Mouse (Mus musculus) frontal cortex, adult (tissue): ENCODE data around the gene Ndufb3.
A peak's percentile ranks its signal among the peaks of the same experiment; 100 is the strongest.
"Not testable (repeated sequence)": the region's sequence is repeated elsewhere in the genome, so short reads cannot be mapped to it uniquely, and the experiment has no call there.

Experiments
- ATAC-seq: cut with Nextera tagmentation; 2 replicates; pipeline ENCODE4 v1.9.2; 2017; ENCODE audit warnings: mild to moderate bottlenecking, moderate library complexity, mixed read lengths; ENCODE audit not compliant: low TSS enrichment

Gene Ndufb3

DNA sequence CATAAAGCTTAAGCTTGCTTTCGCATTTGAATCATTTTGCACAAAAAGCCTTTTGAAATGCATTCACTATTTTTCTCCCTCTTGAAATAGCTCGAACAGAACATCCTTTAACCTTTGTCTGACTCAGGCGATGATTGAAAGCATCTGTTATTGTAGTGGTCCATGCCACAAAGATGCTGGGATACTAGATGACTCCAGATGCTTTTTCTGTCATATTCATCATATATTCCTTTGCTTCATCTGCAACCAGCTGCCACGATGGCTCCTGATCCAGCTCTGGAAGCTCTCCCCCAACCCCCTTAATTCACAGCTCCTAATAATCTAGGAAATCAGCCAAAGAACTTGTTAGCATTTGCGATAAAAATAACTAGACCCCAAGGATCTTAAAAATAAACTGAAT, 30.9 kb downstream of the Ndufb3 start:
- no peak for ATAC-seq

DNA sequence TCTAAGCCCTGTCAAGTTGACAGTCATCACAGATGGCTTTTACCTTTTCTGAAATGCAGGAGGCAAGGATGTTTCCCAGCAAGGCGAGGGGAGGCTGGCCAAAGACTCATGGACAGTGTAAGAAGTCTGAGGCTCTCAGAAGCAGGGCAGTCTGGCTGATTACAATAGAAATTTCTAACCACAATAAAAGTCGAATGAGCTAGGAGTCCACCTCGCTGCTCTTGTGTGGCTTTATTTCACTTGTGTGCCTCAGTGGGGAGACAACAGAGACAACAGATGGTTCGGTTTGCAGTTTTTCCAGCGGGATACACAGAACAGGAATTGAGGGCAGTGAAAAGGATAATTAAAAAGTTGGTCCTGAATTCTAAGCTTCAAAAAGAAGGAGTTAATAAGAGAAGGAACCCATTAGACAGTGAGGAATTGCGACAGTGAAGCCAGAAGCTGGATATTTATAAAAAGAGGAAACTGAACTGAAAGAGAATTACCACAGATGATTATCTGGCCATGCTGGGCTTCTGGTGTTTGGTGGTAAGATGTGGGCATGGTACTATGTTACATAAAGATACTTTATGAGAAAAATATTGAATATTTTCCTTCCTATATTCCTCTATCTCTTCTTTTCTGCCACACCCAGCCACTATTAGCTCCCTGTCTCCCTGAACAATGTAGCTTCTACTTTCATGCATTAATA, 31.9 kb downstream of the Ndufb3 start:
- no peak for ATAC-seq

DNA sequence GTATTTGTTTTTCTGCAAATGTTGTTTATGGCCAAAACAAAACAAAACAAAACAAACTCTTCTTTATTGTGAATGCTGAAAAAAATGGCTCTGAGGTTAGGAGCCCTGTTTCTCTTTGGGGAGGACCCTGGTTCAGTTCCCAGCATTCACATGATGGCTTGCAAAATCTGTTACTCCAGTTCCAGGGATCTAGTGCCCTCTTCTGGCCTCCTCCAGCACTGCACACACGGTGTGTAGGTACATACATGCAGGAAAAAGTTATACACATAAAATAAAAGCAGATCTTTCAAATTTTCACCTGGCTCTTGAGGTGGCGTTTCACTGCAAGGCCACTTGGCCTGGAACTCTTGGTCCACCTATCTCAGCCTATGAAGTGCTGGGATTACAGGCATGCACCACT, 32.6 kb downstream of the Ndufb3 start:
- no peak for ATAC-seq

DNA sequence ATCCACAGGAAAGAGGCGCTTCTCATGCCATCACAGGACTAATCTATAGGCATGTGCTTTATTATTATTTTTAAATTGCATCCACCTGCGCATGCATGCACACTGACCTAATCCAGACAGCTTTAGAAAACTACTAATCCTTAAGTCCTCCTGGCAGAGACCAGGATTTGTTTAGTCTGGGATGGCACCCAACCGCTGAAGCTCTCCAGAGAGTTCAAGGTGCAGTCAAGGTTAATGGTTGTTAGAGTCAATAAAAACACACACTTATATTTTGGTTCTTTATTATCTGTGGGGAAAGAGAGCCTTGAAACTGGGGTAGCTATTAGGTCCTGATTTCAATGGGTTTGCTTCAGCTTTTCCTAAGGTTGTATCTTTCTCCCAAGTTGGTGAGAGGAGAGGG, 35.1 kb downstream of the Ndufb3 start:
- ATAC-seq = no peak

DNA sequence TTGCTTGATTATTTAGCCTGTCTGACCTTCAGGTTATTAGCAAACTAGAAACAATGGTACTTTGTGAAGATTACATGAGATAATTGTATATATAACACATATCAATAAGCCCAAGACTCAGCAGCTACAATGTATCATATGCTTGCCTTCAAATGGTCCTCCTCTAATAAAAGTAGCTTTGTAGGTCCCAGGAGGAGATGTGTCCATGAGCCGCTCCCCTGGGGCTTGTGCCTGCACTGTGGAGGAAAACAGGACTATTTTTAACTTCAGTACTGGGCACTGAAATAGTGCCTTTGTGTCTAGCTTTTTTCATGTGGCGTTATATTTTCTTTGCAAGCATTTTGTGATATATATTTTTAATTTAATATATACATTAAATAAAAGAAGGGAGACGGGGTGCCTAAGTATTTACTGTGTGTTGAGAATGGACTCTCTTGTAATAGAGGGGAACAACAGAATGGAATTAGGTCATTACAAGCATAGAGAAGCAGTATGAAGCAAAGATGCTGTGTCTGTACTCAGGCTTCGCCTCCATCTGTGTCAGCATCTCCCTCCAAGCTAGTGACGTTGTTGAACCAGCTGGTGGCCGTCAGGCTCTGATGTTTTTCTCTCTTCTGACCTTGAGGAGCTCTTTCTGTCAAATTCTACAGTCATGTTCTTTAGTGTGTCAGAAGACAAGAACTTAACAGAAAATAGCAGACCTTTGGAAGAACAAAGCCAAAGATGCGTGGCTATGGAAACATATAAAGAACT, 36.0 kb downstream of the Ndufb3 start:
- ATAC-seq = peak; percentile 90

DNA sequence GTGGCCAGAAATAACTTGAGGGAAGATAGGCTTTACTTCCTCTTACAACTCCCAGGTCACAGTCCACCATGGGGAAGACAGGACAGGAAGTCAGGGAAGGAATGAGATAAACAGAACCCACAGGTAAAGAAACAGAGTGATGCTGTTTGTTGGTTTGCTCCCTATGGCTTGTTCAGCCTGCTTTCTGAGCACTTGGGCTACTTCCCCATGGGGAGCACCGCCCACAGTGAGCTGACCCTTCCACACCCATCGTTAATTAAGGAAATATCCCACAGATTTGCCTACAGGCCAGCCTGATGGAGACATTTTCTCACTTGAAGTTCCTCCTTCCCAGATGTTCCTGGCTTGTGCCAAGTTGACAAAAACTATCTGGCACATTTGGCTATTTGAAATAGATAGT, 42.7 kb downstream of the Ndufb3 start:
- ATAC-seq = not testable (repeated sequence)
